Mouse (Mus musculus) forebrain, embryonic 15.5 days (tissue): ENCODE measurements around the gene Natd1. TPM values are rescaled to one million over a fixed set of nuclear protein-coding genes. Genes with fewer than 3 reads are reported as not detected.

ENCODE experiments used
- ATAC-seq: fragments of 200-750 bp; cut with Nextera tagmentation; replicated peaks from 2 replicates; pipeline ENCODE4 v1.8.0; 2017; ENCODE audit warnings: mild to moderate bottlenecking, moderate TSS enrichment, moderate library complexity
- H3K27ac ChIP-seq: fragments of 300-500 bp; sonication (generic); replicated peaks from 2 replicates; pipeline ENCODE4 v1.5.1; 2015; ENCODE audit warnings: mild to moderate bottlenecking, inconsistent platforms
- H3K27me3 ChIP-seq: fragments of 300-500 bp; sonication (generic); 2 replicates; pipeline ENCODE4 v1.6.1; 2015; ENCODE audit warnings: inconsistent platforms
- H3K36me3 ChIP-seq: fragments of 300-500 bp; sonication (generic); 2 replicates; pipeline ENCODE4 v1.6.1; 2015; ENCODE audit warnings: mild to moderate bottlenecking, inconsistent platforms
- H3K4me1 ChIP-seq: fragments of 300-500 bp; sonication (generic); 2 replicates; pipeline ENCODE4 v1.6.1; 2015; ENCODE audit warnings: inconsistent platforms
- H3K4me2 ChIP-seq: fragments of 300-500 bp; sonication (generic); replicated peaks from 2 replicates; pipeline ENCODE4 v1.6.1; 2015; ENCODE audit warnings: mild to moderate bottlenecking, inconsistent platforms
- H3K4me3 ChIP-seq: fragments of 300-500 bp; sonication (generic); 2 replicates; pipeline ENCODE4 v1.5.1; 2015; ENCODE audit warnings: mild to moderate bottlenecking, inconsistent platforms
- H3K9ac ChIP-seq: fragments of 300-500 bp; sonication (generic); replicated peaks from 2 replicates; pipeline ENCODE4 v1.6.1; 2015; ENCODE audit warnings: mild to moderate bottlenecking, inconsistent platforms
- H3K9me3 ChIP-seq: fragments of 300-500 bp; sonication (generic); 2 replicates; pipeline ENCODE4 v1.6.1; 2016; ENCODE audit warnings: inconsistent platforms
- WGBS: fragments of 180-500 bp; shearing (Covaris S2); methylation state at CpG from one replicate; pipeline ENCODE4 v1.1.7; 2015; ENCODE audit warnings: mixed read lengths; 5-methylcytosine and 5-hydroxymethylcytosine counted together
- polyA plus RNA-seq: library from polyadenylated mRNA; unstranded; fragments of >200 nt; fragmentation: Nextera tagmentation; extraction: Ambion mirVana; gene quantifications from 2 replicates; pipeline ENCODE4 v1.2.1, GENCODE M21; 2015

Natd1 gene
- polyA plus RNA-seq, 1 experiment from 2014 or later, result 34.5 TPM

DNA sequence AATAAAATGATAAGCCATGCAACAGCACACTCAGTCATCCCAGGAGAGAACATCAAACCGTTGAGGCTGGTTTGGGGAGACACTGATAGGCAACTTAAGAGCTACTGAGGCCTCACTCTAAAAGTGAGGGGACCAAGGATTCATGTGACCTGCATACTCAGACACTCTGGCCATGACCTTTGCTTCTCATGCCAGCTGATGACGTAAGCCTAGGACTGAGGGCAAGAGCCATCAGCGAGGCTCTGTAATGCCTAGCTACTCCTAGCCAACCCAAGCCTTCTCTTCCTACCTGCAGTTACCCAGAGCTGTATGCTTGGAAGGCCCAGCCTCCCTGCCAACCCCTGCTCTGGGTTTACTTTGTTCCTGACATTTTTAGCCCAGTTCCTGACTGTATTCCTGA lies 52.6 kb downstream of the Natd1 start:
- no peak for ATAC-seq
- Histone ChIP-seq H3K4me1 (peaks cover 5% of the 10 kb centered on the region; the same call in 1 of the 2 replicates), H3K9ac (no peak overlapping the region), H3K9me3 (no peaks in the 10 kb centered on the region), H3K36me3 (peaks cover 49% of the 10 kb centered on the region), H3K4me2 (no peak overlapping the region), H3K4me3 (no peak overlapping the region), H3K27ac (no peak overlapping the region), H3K27me3 (no peaks in the 10 kb centered on the region)
- WGBS, result 92% methylated on average over 3 of the region's 3 CpGs

DNA sequence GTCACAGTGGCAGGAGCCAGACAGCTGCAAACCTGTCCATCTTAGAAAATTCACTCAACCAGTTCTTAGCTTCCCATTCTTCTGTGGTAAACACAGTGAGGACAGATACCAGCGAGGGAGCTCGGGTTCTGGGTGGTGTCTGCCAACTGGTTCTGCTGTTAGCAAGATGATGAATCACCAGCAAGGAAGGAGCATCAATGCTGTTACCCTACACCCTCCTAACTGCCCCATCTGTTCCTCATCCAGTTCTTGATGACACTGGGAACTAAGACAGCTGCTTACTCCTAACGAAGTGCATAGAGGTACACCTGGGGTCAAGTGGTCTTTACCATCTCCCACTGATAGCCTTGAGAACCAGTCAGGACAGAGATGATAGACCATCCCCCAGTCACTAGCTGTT lies 58.0 kb downstream of the Natd1 start:
- Histone ChIP-seq H3K9me3 (no peaks in the 10 kb centered on the region), H3K9ac (no peak overlapping the region), H3K4me1 (no peaks in the 10 kb centered on the region), H3K4me3 (no peak overlapping the region), H3K36me3 (peaks cover 37% of the 10 kb centered on the region), H3K27ac (no peak overlapping the region), H3K27me3 (no peaks in the 10 kb centered on the region), H3K4me2 (no peak overlapping the region)
- WGBS, result 85% methylated on average over 3 of the region's 3 CpGs
- ATAC-seq, result no peak

Other genes starting within 250 kb of the Natd1 start
- 81.5 and 81.8 TPM in 2 replicates for gene Llgl1, start 215.0 kb downstream of the Natd1 start, polyA plus RNA-seq
- 72.5 and 73.0 TPM in 2 replicates for gene Flii, start 187.5 kb downstream of the Natd1 start, polyA plus RNA-seq
- gene Mief2, start 186.4 kb downstream of the Natd1 start, polyA plus RNA-seq, result 21.8 and 25.2 TPM in 2 replicates
- 10.0 and 11.5 TPM in 2 replicates for gene Top3a, start 137.4 kb downstream of the Natd1 start, polyA plus RNA-seq
- 6.5 and 6.7 TPM in 2 replicates for gene Smcr8, start 137.2 kb downstream of the Natd1 start, polyA plus RNA-seq
- 19.2 and 19.8 TPM in 2 replicates for gene Shmt1, start 103.0 kb downstream of the Natd1 start, polyA plus RNA-seq
- 31.0 and 32.3 TPM in 2 replicates for gene Dhrs7b, start 84.1 kb downstream of the Natd1 start, polyA plus RNA-seq
- gene Tmem11, start 35.5 kb downstream of the Natd1 start, polyA plus RNA-seq, result 54.6 and 60.8 TPM in 2 replicates
- 31.6 and 32.0 TPM in 2 replicates for gene Map2k3, start 17.3 kb upstream of the Natd1 start, polyA plus RNA-seq
- gene Kcnj12, start 107.8 kb upstream of the Natd1 start, polyA plus RNA-seq, result 1.6 TPM in 2 replicates
- gene Tnfrsf13b, start 212.0 kb upstream of the Natd1 start, polyA plus RNA-seq, result 0.78 and 0.91 TPM in 2 replicates